11 mouse cellular contexts compared by ENCODE assay signal in genomic region chr4:141930001-141930400, GRCm38 (mm10).
"Had no signal": no experiment of that assay in that cellular context is flagged by ENCODE, and none has a peak within 500 bp of the region (broad histone marks: within the 10 kb centered on the region; RNA-seq: fewer than 3 reads in every experiment).

No protein-coding gene starts in this region.

- H3K9me3 ChIP-seq: kidney, embryonic 15.5 days; limb, embryonic 10.5 days; neural tube, embryonic 12.5 days; stomach, embryonic 15.5 days had no signal

- DNase-seq: kidney, adult 18-20 months; kidney, postnatal 14 days; lung, adult 2 months; midbrain, embryonic 14.5 days; thymus, adult 2 months; thymus, postnatal 25 days had no signal

- H3K9ac ChIP-seq: kidney, embryonic 15.5 days; liver, embryonic 14.5 days; neural tube, embryonic 12.5 days; stomach, embryonic 15.5 days had no signal

- H3K36me3 ChIP-seq: kidney, embryonic 15.5 days; limb, embryonic 10.5 days; neural tube, embryonic 12.5 days; stomach, embryonic 15.5 days had no signal

- H3K27me3 ChIP-seq: kidney, embryonic 15.5 days; neural tube, embryonic 12.5 days; stomach, embryonic 15.5 days had no signal

- H3K4me2 ChIP-seq: kidney, embryonic 15.5 days; neural tube, embryonic 12.5 days; stomach, embryonic 15.5 days had no signal

- H3K27ac ChIP-seq: kidney, embryonic 15.5 days; limb, embryonic 10.5 days; liver, embryonic 14.5 days; neural tube, embryonic 12.5 days; stomach, embryonic 15.5 days had no signal

- H3K4me3 ChIP-seq: kidney, embryonic 15.5 days; limb, embryonic 10.5 days; neural tube, embryonic 12.5 days; stomach, embryonic 15.5 days had no signal
